Mouse (Mus musculus) c-Kit-positive CD71-positive TER-119-positive erythroid progenitor cells, embryonic 14.5 days (primary cell): ENCODE data around the gene Prrt1.

Experiments
- DNase-seq: peaks from one replicate; pipeline ENCODE4 v3.0.0-alpha.2; 2013; ENCODE audit warnings: low spot score

Prrt1 gene

DNA sequence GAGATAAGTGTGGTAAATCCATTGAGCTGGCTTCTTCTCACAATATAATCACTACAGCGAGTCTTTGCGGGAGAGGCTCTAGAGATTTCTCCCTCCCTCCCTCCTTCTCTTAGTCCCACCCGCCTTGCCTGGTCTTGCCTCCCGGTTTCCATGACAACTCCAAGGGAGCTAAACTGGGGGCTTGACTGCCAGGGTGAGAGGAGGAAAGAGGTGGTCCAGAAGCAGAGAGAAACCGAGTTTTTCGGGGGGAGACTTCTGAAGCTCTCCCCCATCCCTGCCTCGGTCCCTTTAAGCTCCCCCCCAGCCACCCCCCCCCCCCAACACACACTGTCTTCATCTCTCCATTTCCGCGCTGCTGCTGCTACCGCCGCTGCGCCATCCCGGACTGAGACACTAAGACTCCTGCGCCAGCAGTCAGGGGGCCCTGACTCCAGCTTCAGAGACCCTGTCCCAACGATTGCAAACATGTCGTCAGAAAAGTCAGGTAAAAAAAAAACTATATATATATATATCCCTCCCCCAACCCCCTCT, at the start of gene Prrt1:
TSS of gene Prrt1 (plus strand) at position 313 of the 531 bp plus-strand sequence.
- no peak for DNase-seq

DNA sequence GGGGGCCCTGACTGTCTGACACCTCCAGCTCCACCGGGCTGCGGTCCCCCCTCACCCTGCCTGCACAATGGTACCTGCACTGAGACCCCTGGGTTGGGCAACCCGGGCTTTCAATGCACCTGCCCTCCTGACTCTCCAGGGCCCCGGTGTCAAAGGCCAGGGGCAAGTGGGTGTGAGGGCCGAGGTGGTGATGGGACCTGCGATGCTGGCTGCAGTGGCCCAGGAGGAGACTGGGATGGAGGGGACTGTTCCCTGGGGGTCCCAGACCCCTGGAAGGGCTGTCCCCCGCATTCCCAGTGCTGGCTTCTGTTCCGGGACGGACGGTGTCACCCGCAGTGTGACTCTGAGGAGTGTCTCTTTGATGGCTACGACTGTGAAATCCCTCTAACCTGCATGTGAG, 46.8 kb upstream of the Prrt1 start:
- no peak for DNase-seq

DNA sequence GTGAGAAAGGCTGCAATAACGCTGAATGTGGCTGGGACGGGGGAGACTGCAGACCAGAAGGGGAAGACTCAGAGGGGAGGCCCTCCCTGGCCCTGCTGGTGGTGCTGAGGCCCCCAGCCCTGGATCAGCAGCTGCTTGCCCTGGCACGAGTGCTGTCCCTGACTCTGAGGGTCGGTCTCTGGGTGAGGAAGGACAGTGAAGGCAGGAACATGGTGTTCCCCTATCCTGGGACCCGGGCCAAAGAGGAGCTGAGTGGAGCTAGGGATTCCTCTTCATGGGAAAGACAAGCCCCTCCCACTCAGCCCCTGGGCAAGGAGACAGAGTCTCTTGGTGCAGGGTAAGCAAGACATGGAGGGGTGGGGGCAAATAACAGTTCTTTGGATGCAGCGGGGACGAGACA, 45.9 kb upstream of the Prrt1 start:
- no peak for DNase-seq

DNA sequence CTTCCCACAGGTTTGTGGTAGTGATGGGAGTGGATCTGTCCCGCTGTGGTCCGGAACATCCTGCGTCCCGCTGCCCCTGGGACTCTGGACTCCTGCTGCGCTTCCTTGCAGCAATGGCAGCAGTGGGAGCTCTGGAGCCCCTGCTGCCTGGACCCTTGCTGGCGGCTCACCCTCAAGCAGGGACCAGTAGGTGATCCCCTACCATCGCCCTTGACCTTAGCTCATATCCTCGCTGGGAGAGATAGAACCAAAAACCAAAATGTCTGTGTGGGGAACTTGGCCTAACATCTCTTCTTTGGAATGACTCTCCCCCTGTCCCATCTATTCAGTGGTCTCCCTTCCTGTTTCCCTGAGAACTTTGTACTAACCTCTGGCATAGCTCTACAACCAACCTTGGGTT, 45.5 kb upstream of the Prrt1 start:
- DNase-seq: no peak

DNA sequence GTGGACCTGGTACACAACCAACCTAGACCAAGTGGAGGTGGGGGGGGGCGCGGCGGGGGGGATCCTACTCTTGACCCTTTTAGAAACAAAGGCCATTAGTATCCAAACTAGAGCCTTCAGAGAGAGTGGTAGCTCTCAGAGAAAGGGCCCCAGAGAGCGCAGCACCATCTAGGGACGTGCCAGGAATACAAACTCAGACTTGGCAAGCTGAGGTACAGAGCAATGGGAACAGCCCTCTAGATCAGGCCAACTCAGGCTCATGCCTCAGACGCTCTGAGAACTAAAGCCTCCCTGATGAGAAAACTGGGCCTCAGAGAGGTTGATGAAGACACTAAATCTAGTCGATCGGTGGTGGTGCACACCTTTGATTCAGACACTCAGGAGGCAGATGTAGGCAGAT, 44.2 kb upstream of the Prrt1 start:
- DNase-seq: no peak

DNA sequence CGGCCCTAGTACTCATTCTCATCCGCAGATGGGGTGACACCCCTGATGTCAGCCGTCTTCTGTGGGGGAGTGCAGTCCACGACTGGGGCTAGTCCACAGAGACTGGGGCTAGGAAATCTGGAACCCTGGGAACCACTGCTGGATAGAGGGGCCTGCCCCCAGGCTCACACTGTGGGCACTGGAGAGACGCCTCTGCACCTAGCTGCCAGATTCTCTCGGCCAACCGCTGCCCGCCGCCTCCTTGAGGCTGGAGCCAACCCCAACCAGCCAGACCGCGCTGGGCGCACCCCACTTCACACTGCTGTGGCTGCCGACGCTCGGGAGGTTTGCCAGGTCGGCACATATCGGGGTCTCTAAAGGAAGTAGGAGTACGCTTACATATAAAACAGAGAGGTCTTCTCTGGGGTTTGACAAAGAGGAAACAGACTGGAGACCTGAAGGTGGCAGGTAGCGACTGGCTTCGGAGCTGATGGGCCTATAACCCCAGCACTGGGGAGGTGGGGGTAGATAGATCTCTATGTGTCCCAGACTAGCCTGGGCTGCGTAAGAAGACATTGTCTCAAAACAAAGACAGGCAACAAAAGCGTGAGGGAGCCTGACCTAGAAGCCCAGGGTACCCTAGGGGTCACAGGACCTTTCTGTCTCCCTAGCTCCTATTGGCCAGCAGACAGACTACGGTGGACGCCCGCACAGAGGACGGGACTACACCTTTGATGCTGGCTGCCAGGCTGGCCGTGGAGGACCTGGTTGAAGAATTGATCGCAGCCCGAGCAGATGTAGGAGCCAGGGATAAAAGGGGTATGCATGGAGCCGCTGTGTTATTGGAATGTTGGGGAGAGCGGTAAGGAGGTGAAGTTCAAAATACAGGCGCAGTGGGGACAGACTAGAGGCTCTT, 43.2 kb upstream of the Prrt1 start:
- no peak for DNase-seq

DNA sequence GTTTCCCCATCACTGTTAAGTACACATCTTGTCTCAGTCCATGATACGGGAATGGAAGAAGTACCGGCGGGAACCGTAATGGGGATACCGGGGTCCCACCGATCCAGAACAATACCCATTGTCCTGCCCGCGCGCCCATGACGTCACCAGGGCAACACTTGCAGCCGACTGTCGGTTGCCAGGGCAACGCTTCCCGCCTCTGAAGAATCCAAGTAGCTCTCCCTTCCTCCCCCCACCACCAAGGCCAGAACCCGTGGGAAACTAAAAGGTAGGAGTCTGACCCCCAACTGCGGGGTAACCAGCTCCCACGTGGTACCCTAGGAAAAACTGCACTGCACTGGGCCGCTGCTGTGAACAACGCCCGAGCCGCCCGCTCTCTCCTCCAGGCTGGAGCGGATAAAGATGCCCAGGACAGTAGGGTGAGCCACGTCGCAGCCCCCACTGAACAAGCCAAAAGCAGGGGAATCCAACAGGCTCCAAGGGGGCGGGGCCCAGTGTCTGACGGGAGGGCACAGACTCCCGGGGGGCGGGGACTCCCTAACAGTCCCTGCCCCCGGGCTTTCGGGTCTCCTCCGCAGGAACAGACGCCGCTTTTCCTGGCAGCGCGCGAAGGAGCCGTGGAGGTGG, 42.4 kb upstream of the Prrt1 start:
- DNase-seq: peak; percentile 66

DNA sequence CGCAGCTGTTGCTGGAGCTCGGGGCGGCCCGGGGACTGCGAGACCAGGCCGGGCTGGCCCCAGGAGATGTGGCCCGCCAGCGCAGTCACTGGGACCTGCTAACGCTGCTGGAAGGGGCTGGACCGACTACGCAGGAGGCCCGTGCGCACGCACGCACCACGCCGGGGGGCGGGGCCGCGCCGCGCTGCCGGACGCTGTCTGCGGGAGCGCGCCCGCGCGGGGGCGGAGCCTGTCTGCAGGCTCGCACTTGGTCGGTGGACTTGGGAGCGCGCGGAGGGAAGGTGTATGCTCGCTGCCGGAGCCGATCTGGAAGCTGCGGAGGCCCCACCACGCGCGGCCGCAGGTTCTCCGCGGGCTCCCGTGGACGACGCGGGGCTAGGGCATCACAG, 41.9 kb upstream of the Prrt1 start:
- DNase-seq: peak; percentile 89

DNA sequence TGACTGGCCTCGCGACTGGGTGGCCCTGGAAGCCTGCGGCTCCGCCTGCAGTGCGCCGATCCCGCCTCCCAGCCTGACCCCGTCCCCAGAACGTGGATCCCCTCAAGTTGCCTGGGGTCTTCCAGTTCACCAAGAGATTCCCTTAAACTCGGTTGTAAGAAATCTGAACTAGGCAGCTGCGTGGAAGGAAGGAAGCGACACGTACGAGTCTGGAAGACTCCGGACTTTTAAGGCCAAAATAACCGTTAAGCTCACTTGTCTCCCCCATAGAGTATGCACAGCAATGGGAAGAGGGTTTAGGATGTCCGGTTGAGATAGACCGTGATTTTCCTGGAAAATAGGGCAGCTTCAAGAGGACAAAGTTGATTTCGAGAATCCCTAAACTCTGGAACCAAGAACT, 41.5 kb upstream of the Prrt1 start:
- peak; percentile 42 for DNase-seq

DNA sequence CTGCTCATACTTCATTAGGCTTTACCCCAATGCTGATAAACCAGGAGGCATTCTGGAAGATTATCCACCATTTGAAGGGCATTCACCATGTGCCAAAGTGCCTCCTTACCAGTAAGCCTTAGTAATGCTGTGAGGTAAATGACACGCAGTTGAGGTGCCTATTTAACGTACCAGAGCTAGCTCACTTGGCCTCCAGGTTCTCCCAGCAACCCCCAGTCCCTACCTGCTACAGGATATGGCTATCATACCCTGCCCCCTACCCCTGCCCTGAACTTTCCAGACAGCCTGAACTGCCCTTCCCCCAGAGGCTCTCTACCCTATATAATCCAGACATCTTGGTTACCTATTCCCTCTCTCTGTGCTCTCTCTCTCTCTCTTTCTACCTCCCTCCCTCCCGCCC, 40.6 kb upstream of the Prrt1 start:
- DNase-seq: no peak

DNA sequence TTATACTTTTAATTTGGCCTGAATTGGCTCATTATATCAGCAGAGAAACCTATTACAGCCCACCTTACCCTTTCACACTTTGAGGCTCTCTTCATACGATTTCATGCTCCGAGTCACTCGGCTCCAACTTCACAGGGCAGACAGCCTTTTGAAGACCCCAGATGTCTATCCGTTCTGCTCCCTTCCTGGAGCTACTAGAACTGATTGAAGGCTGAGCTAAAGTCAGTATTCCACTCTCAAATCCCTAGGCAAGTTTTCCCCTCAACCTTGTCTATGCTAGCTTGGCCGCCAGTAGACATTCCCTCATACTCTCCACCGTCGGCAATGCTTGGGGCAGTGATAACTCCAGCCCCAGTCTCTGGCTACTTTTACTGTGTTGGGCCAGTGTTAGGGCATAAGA, 40.1 kb upstream of the Prrt1 start:
- DNase-seq: no peak

DNA sequence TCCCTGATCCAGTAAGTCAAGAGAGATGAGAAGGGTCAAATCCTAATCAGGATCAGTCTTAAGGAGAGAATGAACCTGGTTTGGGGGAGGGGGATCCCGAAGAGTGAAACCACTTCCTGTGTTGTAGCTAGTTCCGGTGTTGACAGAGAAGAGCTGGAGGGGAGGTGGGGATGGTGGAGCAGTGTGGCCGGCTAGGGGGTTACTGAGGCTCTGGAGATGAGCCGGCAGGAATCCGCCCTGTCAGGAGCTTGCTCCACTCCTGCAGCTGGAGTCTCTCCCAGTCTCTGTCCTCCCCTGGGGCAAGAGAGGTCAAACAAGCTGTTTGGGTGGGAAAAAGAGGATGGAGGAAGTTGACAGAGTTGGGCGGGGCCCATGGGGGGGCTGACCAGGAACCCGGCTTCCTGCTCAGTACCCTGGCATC, 39.6 kb upstream of the Prrt1 start, which contains the start of gene Gpsm3:
TSS of gene Gpsm3 (plus strand) at position 126 of the 421 bp plus-strand sequence.
- DNase-seq: no peak

DNA sequence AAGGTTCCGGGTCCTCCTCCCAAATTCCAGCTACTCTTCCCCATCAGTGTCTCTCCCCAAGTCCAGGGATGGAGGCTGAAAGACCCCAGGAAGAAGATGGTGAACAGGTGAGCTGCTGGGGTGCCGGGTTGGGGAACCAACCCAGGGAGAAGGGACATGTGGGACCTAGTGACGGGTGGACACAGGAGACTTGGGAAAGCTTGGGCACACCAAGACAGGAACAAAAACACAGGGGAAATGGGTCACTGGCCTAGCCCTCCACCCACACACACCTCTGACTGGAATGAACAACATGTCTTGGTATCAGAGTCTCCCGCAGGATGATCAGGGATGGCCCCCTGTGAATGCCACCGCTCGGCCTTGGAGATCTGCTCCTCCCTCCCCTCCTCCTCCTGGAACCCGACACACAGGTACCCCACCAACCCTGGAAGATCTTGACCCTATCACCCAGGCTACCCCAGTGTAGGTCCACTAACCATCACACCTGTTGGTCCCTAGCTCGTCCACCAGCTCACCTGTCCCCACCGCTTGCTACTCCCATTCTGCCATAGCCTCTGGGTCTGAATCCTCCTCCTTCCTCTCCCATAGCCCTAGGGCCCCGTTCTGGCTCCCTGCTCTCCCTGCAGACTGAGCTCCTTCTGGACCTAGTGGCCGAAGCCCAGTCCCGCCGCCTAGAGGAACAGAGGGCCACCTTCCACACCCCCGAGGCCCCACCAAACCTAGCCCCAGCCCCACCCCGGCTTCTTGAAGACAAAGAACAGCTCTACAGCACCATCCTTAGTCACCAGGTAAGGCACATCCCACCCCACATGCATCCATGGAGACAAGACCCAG, 39.0 kb upstream of the Prrt1 start:
- no peak for DNase-seq

DNA sequence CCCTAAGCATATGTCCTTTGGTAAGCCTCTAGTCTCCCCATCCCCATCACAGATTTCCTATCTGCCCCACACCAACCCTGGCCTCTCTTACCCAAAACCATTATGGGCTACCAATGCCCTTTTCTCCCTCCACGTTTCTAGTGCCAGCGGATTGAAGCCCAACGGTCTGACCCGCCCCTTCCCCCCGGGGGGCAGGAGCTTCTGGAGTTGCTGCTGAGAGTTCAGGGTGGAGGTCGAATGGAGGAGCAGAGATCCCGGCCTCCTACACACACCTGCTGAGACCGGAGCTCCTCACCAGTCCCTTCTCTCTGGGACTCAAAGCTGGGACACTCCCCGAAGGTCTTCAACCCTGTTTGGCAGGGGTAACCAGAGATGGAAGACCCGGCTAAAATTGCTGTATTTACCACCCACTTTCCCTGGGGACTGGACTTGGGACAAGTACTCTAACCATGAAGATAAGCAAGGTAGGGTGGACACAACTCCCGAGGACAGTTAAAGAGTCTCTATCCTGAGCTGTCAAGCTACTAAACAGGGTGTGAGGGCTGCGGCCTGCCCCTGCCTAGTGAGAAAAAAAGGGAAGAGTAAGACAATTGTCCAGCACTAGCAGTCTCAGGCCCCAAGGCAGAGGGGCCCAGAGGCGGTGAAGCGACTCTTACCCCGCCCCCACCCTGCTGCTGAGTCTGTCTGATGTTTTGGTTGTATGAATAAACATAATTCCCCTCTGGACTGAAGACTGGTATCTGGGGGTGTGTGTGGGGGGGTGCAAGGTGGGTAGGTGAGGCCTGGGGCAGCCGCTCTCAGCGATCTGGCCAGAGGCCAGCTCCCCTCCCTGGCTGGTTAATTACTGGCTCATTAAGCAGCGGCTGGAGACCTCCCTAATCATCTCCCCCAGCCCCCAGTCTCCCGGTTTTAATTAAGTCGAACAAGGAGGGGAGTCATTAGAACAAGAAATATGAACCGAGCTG, 38.0 kb upstream of the Prrt1 start, which contains the start of gene Pbx2:
TSS of gene Pbx2 (plus strand) at position 238 of the 965 bp plus-strand sequence.
- no peak for DNase-seq

DNA sequence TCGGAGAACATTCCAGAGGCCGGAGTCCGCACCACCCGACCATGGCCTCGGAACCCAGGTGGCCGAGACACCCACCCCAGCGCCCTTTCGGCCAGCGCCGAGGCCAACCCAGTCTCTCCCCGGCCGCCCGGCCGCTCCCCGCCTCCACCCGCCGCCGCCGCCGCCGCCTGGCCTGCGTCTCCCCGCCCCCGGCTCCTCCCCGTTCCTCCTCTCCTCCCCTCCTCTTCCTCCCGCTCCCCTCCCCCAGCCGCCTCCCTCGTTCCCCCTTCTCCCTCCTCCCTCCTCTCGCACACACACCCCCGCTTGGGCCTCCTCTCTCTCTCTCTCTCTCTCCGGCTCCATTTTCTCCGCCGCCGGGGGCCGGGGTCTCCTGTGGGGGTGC, 37.3 kb upstream of the Prrt1 start:
- DNase-seq: peak; percentile 79

DNA sequence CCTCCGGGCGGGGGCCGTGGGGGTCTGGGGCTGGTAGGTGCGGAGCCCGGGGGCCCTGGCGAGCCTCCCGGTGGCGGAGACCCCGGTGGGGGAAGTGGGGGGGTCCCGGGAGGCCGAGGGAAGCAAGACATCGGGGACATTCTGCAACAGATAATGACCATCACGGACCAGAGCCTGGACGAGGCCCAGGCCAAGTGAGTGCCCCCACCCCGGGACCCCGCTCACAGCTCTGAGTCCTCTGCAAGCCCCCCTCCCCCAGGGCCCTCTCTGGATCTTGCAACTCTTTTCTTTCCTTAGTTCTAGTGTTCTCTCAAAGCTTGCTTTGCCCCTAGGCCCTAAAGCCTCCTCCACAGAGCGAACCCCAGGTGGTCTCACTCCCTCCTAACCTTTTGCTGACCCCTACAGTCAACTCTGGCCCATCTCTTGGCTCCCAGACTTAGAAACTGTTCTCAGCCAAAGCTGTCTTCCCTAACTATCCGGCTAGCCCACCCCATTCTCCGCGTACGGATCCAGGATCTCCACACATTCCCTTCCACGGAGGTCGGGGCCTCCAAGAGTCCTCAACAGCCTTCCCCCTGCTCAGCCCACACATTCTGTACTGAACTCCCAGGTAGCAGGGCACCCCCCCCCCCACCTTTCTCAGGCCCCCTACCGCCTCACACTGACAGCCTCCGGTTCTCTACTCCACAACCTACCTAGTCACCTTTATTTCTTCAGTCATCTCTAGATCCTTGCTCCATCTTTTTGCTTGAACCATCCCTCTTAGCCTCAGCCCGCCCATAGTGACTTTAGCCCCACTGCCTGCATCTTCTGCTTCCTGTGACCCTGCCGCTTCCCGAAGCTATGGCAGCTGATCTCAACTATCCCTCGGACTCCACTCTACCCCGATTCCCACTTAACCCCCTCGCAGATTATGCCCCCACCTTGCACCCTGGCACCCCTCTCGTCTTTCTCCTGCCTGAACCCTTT, 36.5 kb upstream of the Prrt1 start:
- DNase-seq: no peak

DNA sequence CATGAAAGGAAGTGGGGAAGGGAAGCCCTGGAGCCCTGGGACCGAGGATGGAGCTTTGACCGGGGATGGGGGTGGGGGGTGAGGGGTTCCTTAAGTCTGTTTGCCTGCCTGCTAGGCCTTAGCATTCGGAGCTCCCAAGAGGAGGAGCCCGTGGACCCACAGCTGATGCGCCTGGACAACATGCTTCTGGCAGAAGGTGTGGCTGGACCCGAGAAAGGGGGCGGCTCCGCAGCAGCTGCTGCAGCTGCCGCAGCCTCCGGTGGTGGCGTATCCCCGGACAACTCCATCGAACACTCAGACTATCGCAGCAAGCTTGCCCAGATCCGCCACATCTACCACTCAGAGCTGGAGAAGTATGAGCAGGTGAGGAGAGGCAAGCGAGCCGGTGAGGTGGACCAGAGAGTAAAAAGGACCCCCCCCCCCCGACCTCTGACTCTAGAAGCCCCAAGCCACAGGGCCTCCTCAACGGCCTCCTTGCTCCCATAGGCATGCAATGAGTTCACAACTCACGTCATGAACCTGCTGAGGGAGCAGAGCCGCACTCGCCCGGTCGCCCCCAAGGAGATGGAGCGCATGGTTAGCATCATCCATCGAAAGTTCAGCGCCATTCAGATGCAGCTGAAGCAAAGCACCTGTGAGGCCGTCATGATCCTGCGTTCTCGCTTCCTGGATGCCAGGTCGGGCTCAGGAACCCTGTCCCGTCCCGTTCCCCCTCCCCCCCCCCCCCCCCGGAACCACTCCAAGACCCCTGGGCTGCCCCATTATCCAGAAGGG, 35.4 kb upstream of the Prrt1 start:
- no peak for DNase-seq

DNA sequence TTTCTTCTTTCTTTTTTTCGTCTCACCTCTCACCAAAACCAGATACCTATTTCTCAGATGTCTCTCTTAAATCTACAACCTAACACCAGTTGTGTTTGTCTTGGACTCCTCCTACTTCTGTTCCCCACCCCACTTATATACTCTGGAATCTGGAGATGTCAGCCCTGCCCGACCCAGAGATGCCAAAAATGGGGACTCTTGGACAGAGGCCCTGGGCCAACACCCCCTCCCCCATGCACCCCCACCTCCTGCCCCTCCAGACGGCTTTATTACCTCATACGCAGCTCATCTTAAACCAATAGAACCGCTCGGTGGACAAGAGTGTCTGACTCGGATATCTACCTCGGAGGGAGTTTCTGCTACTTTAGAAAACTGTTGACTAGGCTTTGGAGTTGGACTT, 33.2 kb upstream of the Prrt1 start:
- no peak for DNase-seq

DNA sequence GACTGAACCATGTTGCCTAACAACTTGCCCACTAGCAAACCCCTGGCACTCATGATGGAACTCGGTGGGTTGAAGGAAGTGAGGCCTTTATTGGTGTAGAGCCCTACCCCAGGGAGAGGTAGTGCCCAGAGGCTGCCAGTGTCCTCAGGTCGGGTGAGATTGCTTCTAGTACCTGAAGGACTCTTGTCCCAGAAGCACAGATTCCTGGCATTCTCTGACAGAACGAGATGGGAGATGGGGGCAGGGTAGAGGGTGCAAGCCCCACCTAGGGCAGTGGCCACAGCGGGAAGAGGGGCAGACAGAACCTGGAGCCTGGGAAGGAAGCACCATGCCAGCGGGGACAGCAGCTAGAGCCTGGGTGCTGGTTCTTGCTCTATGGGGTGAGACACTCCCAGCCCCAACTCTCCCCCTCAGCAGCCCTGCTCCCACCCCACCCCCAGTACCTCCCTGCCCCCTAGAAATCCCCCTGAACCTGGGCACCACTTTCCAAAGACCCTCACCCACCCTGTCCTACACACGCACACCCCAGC, 31.7 kb upstream of the Prrt1 start, which contains the start of gene Ager:
TSS of gene Ager (plus strand) at position 297 of the 530 bp plus-strand sequence.
- DNase-seq: no peak
